Mouse (Mus musculus) MEL (cell line): ENCODE data around the gene Ctnna2. TPM values are rescaled to one million over a fixed set of nuclear protein-coding genes. Genes with fewer than 3 reads are reported as not detected.

Experiments
- DNase-seq: peaks from one replicate; pipeline ENCODE4 v3.0.0; 2011; ENCODE audit warnings: low read depth, low spot score
- H3K27ac ChIP-seq: 2 replicates; pipeline ENCODE4 v1.5.1; 2012; ENCODE audit warnings: low read depth, mild to moderate bottlenecking, control low read depth, low read length, moderate library complexity; ENCODE audit not compliant: control insufficient read depth
- H3K27me3 ChIP-seq, 2 experiments: fragments of 150-350 bp in 1 of 2; sonication (generic) in 1 of 2; 2 replicates each; pipeline ENCODE4 v1.6.1; 2012; ENCODE audit warnings: low read length in 2 of 2, mild to moderate bottlenecking in 2 of 2, improper control_type of control experiment in 1 of 2, moderate library complexity in 1 of 2; ENCODE audit not compliant: insufficient read depth in 2 of 2, control insufficient read depth in 1 of 2
- H3K36me3 ChIP-seq, 2 experiments: 2 replicates each; pipeline ENCODE4 v1.6.1; 2012 to 2014; ENCODE audit warnings: low read length in 2 of 2, improper control_type of control experiment in 1 of 2, inconsistent platforms in 1 of 2, mild to moderate bottlenecking in 1 of 2; ENCODE audit not compliant: insufficient read depth in 2 of 2, control insufficient read depth in 1 of 2
- H3K4me1 ChIP-seq, 2 experiments: fragments of 150-350 bp in 1 of 2; sonication (generic) in 1 of 2; 2 replicates each; pipeline ENCODE4 v1.6.1; 2012; ENCODE audit warnings: low read length in 2 of 2, improper control_type of control experiment in 1 of 2, mild to moderate bottlenecking in 1 of 2; ENCODE audit not compliant: insufficient read depth in 2 of 2, control insufficient read depth in 1 of 2
- H3K4me3 ChIP-seq, 2 experiments: fragments of 150-350 bp in 1 of 2; sonication (generic) in 1 of 2; 2 replicates each; pipeline ENCODE4 v1.5.1; 2012; ENCODE audit warnings: low read depth in 2 of 2, low read length in 2 of 2, mild to moderate bottlenecking in 2 of 2, moderate library complexity in 2 of 2, control low read depth in 1 of 2, improper control_type of control experiment in 1 of 2; ENCODE audit not compliant: control insufficient read depth in 1 of 2, insufficient read depth in 1 of 2
- H3K79me2 ChIP-seq: 2 replicates; pipeline ENCODE4 v1.6.1; 2012; ENCODE audit warnings: mild to moderate bottlenecking, low read length, moderate library complexity; ENCODE audit not compliant: control insufficient read depth, poor library complexity, insufficient read depth
- H3K9ac ChIP-seq: 2 replicates; pipeline ENCODE4 v1.6.1; 2012; ENCODE audit warnings: low read depth, mild to moderate bottlenecking, control low read depth, low read length, moderate library complexity; ENCODE audit not compliant: control insufficient read depth, poor library complexity, severe bottlenecking
- H3K9me3 ChIP-seq: fragments of 150-350 bp; sonication (generic); replicated peaks from 2 replicates; pipeline ENCODE4 v1.6.1; 2012; ENCODE audit warnings: mild to moderate bottlenecking, low read length, improper control_type of control experiment, moderate library complexity; ENCODE audit not compliant: insufficient read depth
- BHLHE40 ChIP-seq: IDR thresholded peaks from 2 replicates; pipeline ENCODE4 v1.6.1; 2012; ENCODE audit warnings: low read depth, mild to moderate bottlenecking, inconsistent platforms, low read length, improper control_type of control experiment, borderline replicate concordance
- CHD1 ChIP-seq: IDR thresholded peaks from 2 replicates; pipeline ENCODE4 v1.6.1; 2012; ENCODE audit warnings: low read depth, mild to moderate bottlenecking, inconsistent platforms, low read length, improper control_type of control experiment
- CTCF ChIP-seq, 3 experiments: IDR thresholded peaks in 2 of 3; conservative IDR thresholded peaks in 1 of 3; 2 replicates each; pipeline ENCODE4 v1.5.1; 2011 to 2012; ENCODE audit warnings: low read length in 3 of 3, low read depth in 2 of 3, mild to moderate bottlenecking in 2 of 3, improper control_type of control experiment in 1 of 3, inconsistent platforms in 1 of 3, mixed read lengths in 1 of 3, moderate library complexity in 1 of 3; ENCODE audit not compliant: control insufficient read depth in 1 of 3, insufficient read depth in 1 of 3, poor library complexity in 1 of 3, severe bottlenecking in 1 of 3
- E2F4 ChIP-seq: IDR thresholded peaks from 2 replicates; pipeline ENCODE4 v1.6.1; 2011; ENCODE audit warnings: low read depth, low read length, improper control_type of control experiment, borderline replicate concordance
- ELF1 ChIP-seq: IDR thresholded peaks from 2 replicates; pipeline ENCODE4 v1.6.1; 2014; ENCODE audit warnings: low read depth, mild to moderate bottlenecking, inconsistent platforms, low read length, improper control_type of control experiment, moderate library complexity
- ETS1 ChIP-seq: IDR thresholded peaks from 2 replicates; pipeline ENCODE4 v1.6.1; 2012; ENCODE audit warnings: low read depth, mild to moderate bottlenecking, inconsistent platforms, low read length, improper control_type of control experiment, moderate library complexity
- GABPA ChIP-seq: IDR thresholded peaks from 2 replicates; pipeline ENCODE4 v1.6.1; 2012; ENCODE audit warnings: low read depth, mild to moderate bottlenecking, inconsistent platforms, low read length, improper control_type of control experiment, moderate library complexity
- JUND ChIP-seq: IDR thresholded peaks from 2 replicates; pipeline ENCODE4 v1.6.1; 2011; ENCODE audit warnings: low read depth, mild to moderate bottlenecking, improper control_type of control experiment, low read length
- KAT2A ChIP-seq: conservative IDR thresholded peaks from 2 replicates; pipeline ENCODE4 v1.6.1; 2012; ENCODE audit warnings: low read depth, low read length, improper control_type of control experiment, inconsistent platforms
- MAX ChIP-seq: IDR thresholded peaks from 2 replicates; pipeline ENCODE4 v1.6.1; 2011; ENCODE audit warnings: low read length, improper control_type of control experiment
- MEF2A ChIP-seq: IDR thresholded peaks from 2 replicates; pipeline ENCODE4 v1.6.1; 2014; ENCODE audit warnings: low read depth, mild to moderate bottlenecking, inconsistent platforms, low read length, improper control_type of control experiment; ENCODE audit not compliant: poor library complexity, insufficient replicate concordance, severe bottlenecking; ENCODE audit errors: extremely low read depth
- MXI1 ChIP-seq: IDR thresholded peaks from 2 replicates; pipeline ENCODE4 v1.6.1; 2011; ENCODE audit warnings: mild to moderate bottlenecking, low read depth, low read length, improper control_type of control experiment
- MYB ChIP-seq: IDR thresholded peaks from 2 replicates; pipeline ENCODE4 v1.6.1; 2011; ENCODE audit warnings: mild to moderate bottlenecking, low read depth, low read length, improper control_type of control experiment
- NELFE ChIP-seq: IDR thresholded peaks from 2 replicates; pipeline ENCODE4 v1.6.1; 2011; ENCODE audit warnings: low read depth, low read length, improper control_type of control experiment
- POLR2AphosphoS5 ChIP-seq: IDR thresholded peaks from 2 replicates; pipeline ENCODE4 v1.6.1; 2012; ENCODE audit warnings: low read depth, borderline replicate concordance, mild to moderate bottlenecking, inconsistent platforms, low read length, moderate library complexity, mixed read lengths
- RAD21 ChIP-seq: IDR thresholded peaks from 2 replicates; pipeline ENCODE4 v1.6.1; 2011; ENCODE audit warnings: mild to moderate bottlenecking, low read depth, low read length, improper control_type of control experiment
- RCOR1 ChIP-seq: IDR thresholded peaks from 2 replicates; pipeline ENCODE4 v1.6.1; 2012; ENCODE audit warnings: low read depth, mild to moderate bottlenecking, inconsistent platforms, low read length, improper control_type of control experiment
- SIN3A ChIP-seq: IDR thresholded peaks from 2 replicates; pipeline ENCODE4 v1.6.1; 2012; ENCODE audit warnings: low read length, improper control_type of control experiment, inconsistent platforms
- SMC3 ChIP-seq: IDR thresholded peaks from 2 replicates; pipeline ENCODE4 v1.6.1; 2011; ENCODE audit warnings: low read depth, low read length, improper control_type of control experiment
- TCF12 ChIP-seq: IDR thresholded peaks from 2 replicates; pipeline ENCODE4 v1.6.1; 2014; ENCODE audit warnings: low read depth, mild to moderate bottlenecking, inconsistent platforms, low read length, improper control_type of control experiment, moderate library complexity
- UBTF ChIP-seq: IDR thresholded peaks from 2 replicates; pipeline ENCODE4 v1.6.1; 2012; ENCODE audit warnings: low read depth, mild to moderate bottlenecking, inconsistent platforms, low read length, improper control_type of control experiment, moderate library complexity, borderline replicate concordance; ENCODE audit not compliant: insufficient read depth
- USF2 ChIP-seq, 2 experiments: IDR thresholded peaks; 2 replicates each; pipeline ENCODE4 v1.6.1; 2011 to 2012; ENCODE audit warnings: improper control_type of control experiment in 2 of 2, low read length in 2 of 2, borderline replicate concordance in 1 of 2, inconsistent platforms in 1 of 2, low read depth in 1 of 2, mild to moderate bottlenecking in 1 of 2; ENCODE audit not compliant: insufficient read depth in 1 of 2
- ZKSCAN1 ChIP-seq: IDR thresholded peaks from 2 replicates; pipeline ENCODE4 v1.6.1; 2012; ENCODE audit warnings: low read depth, mild to moderate bottlenecking, inconsistent platforms, low read length, improper control_type of control experiment, moderate library complexity
- ZMIZ1 ChIP-seq: IDR thresholded peaks from 2 replicates; pipeline ENCODE4 v1.6.1; 2012; ENCODE audit warnings: low read depth, mild to moderate bottlenecking, inconsistent platforms, low read length, improper control_type of control experiment, moderate library complexity
- polyA plus RNA-seq, 2 experiments: library from polyadenylated mRNA; stranded (reverse) in 1 of 2; unstranded in 1 of 2; fragments of >175 nt in 1 of 2; fragments of >200 nt in 1 of 2; gene quantifications; 2 replicates each; pipeline versions ENCODE4 v1.2.1 to v1.2.4; 2012; ENCODE audit warnings: low replicate concordance in 2 of 2, low read depth in 1 of 2; ENCODE audit not compliant: insufficient read length in 2 of 2, insufficient read depth in 1 of 2, missing spikeins in 1 of 2
- total RNA-seq: library from RNA; depleted of rRNA; stranded (reverse); fragments of 300-350 nt; gene quantifications from 2 replicates; pipeline ENCODE4 v1.2.3, GENCODE M21; 2012

Ctnna2 gene
- total and polyA plus RNA-seq, 3 experiments: not detected

DNA sequence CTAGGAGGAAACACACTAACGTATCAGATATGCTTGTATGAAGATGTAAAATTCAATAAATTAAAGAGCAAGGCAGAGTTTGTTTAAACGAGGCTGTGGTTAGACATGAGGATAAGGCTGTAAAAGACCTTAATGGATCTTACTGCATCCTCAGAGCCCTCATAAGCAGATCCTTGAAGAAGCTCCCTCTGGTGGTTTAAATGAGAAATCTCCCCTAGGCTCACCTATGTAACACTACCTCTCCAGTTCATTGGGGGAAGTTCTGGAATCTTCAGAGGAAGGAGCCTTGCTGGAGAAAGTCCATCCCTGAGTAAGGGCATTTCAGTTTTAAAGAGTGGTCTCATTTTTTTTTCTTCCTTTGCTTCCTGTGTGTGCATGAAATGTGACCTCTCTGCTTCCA is 380.3 kb downstream of the Ctnna2 start:
- TF ChIP-seq SMC3: 0 out of 2 replicates have a peak, but pooled peaks have one; percentile 16
- TF ChIP-seq E2F4: no peak
- peak in 1 of 3 experiments; percentile 5; a peak in 1 of 6 replicates for TF ChIP-seq CTCF (IDR thresholded peaks at IDR 0.05 in 2 of 3, conservative IDR thresholded peaks at IDR 0.05 in 1 of 3; ENCODE audit: control insufficient read depth in 1 of 3, insufficient read depth in 1 of 3, low read depth in 2 of 3, low read length in 3 of 3, poor library complexity in 1 of 3, severe bottlenecking in 1 of 3)
- TF ChIP-seq RCOR1: no peak
- DNase-seq: peak; percentile 6
- H3K27me3 ChIP-seq: no peaks in the 10 kb centered on the region

DNA sequence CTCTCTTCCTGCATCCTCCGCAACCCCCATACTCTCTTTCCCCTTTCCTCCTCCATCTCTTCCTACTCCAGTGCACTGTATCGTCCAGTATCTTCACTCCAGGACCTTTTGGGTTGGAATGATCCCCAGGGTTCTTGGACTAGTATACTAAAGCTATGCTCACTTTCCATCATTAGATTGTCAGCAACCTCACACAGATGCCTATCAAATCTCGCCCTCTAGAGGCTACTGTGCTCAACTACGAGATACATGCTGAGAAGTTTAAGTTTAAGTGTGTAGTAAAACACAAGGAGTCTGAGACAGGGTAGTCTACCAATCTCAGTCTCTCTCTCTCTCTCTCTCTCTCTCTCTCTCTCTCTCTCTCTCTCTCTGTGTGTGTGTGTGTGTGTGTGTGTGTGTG is 396.9 kb downstream of the Ctnna2 start:
- DNase-seq: no peak
- no peak overlapping the region for H3K9ac ChIP-seq
- H3K4me3 ChIP-seq: no peak overlapping the region
- H3K36me3 ChIP-seq: no peaks in the 10 kb centered on the region
- H3K27me3 ChIP-seq: no peaks in the 10 kb centered on the region
- H3K4me1 ChIP-seq: no peaks in the 10 kb centered on the region
- H3K79me2 ChIP-seq: no peaks in the 10 kb centered on the region
- no peak for TF ChIP-seq ZMIZ1
- TF ChIP-seq MYB: no peak
- TF ChIP-seq MXI1: no peak
- TF ChIP-seq BHLHE40: no peak
- no peak for TF ChIP-seq NELFE
- no peak for TF ChIP-seq UBTF
- TF ChIP-seq GABPA: no peak
- no peak for TF ChIP-seq ZKSCAN1
- TF ChIP-seq TCF12: no peak
- no peak for TF ChIP-seq POLR2AphosphoS5
- TF ChIP-seq CHD1: no peak
- no peak for TF ChIP-seq JUND
- no peak for TF ChIP-seq ELF1
- no peak for TF ChIP-seq MEF2A
- TF ChIP-seq ETS1: no peak
- TF ChIP-seq USF2 (IDR thresholded peaks at IDR 0.05; ENCODE audit: borderline replicate concordance in 1 of 2, insufficient read depth in 1 of 2, low read depth in 1 of 2, low read length in 2 of 2): no peak
- no peak for TF ChIP-seq KAT2A
- TF ChIP-seq SIN3A: no peak
- TF ChIP-seq MAX: no peak
- TF ChIP-seq RAD21: no peak; the same call in 1 of the 2 replicates
- no peak overlapping the region for H3K27ac ChIP-seq
- H3K9me3 ChIP-seq: no peaks in the 10 kb centered on the region

More for the DNA sequence above, 380.3 kb downstream of the Ctnna2 start:
- H3K27ac ChIP-seq: no peak overlapping the region
- no peak overlapping the region for H3K4me3 ChIP-seq
- no peaks in the 10 kb centered on the region for H3K9me3 ChIP-seq
- no peaks in the 10 kb centered on the region for H3K79me2 ChIP-seq
- no peaks in the 10 kb centered on the region for H3K36me3 ChIP-seq
- H3K4me1 ChIP-seq: no peaks in the 10 kb centered on the region
- no peak overlapping the region for H3K9ac ChIP-seq
